Mouse (Mus musculus) liver, embryonic 14.5 days (tissue): ENCODE measurements around the gene Rhbdd1. TPM values are rescaled to one million over a fixed set of nuclear protein-coding genes. Genes with fewer than 3 reads are reported as not detected.

Experiments used
- ATAC-seq: fragments of 200-750 bp; cut with Nextera tagmentation; 2 replicates; pipeline ENCODE4 v1.8.0; 2017; ENCODE audit warnings: moderate number of reproducible peaks, mild to moderate bottlenecking, moderate library complexity; ENCODE audit not compliant: insufficient read depth
- DNase-seq, 3 experiments: peaks; one replicate each; pipeline ENCODE4 v3.0.0-alpha.2; 2012 to 2013; ENCODE audit warnings: low read depth in 3 of 3, low spot score in 3 of 3
- H3K27ac ChIP-seq: fragments of 300-500 bp; sonication (generic); 2 replicates; pipeline ENCODE4 v1.5.1; 2014; ENCODE audit warnings: moderate library complexity, mild to moderate bottlenecking, control low read depth, inconsistent platforms
- H3K27me3 ChIP-seq: fragments of 300-500 bp; sonication (generic); 2 replicates; pipeline ENCODE4 v1.6.1; 2014; ENCODE audit warnings: mild to moderate bottlenecking, low read length, moderate library complexity; ENCODE audit not compliant: control insufficient read depth, insufficient read depth
- H3K36me3 ChIP-seq: fragments of 300-500 bp; sonication (generic); replicated peaks from 2 replicates; pipeline ENCODE4 v1.6.1; 2014; ENCODE audit warnings: low read depth; ENCODE audit not compliant: control insufficient read depth, insufficient read depth
- H3K4me1 ChIP-seq, 2 experiments: fragments of 200-500 bp in 1 of 2; fragments of 300-500 bp in 1 of 2; sonication (generic) in 1 of 2; replicated peaks; 2 replicates each; pipeline ENCODE4 v1.6.1; 2012 to 2014; ENCODE audit warnings: antibody characterized with exemption in 1 of 2, inconsistent platforms in 1 of 2, low read length in 1 of 2; ENCODE audit not compliant: control insufficient read depth in 2 of 2, insufficient read depth in 2 of 2
- H3K4me2 ChIP-seq: fragments of 300-500 bp; sonication (generic); 2 replicates; pipeline ENCODE4 v1.6.1; 2014; ENCODE audit warnings: low read depth, mild to moderate bottlenecking, control low read depth, moderate library complexity
- H3K4me3 ChIP-seq, 2 experiments: fragments of 200-500 bp in 1 of 2; fragments of 300-500 bp in 1 of 2; sonication (generic) in 1 of 2; 2 replicates each; pipeline ENCODE4 v1.5.1; 2012 to 2014; ENCODE audit warnings: low read depth in 2 of 2, low read length in 2 of 2, mild to moderate bottlenecking in 2 of 2, control low read depth in 1 of 2, inconsistent platforms in 1 of 2, moderate library complexity in 1 of 2; ENCODE audit not compliant: insufficient read depth in 1 of 2
- H3K9ac ChIP-seq: fragments of 300-500 bp; sonication (generic); replicated peaks from 2 replicates; pipeline ENCODE4 v1.6.1; 2014; ENCODE audit warnings: mild to moderate bottlenecking, control low read depth, moderate library complexity
- H3K9me3 ChIP-seq: fragments of 300-500 bp; sonication (generic); 2 replicates; pipeline ENCODE4 v1.6.1; 2016; ENCODE audit warnings: low read length, mixed read lengths; ENCODE audit not compliant: control insufficient read depth
- CTCF ChIP-seq: IDR thresholded peaks from 2 replicates; pipeline ENCODE4 v1.5.1; 2016; ENCODE audit warnings: antibody characterized with exemption, low read depth, control low read depth
- EP300 ChIP-seq: IDR thresholded peaks from 2 replicates; pipeline ENCODE4 v1.6.1; 2016; ENCODE audit warnings: antibody characterized with exemption, low read depth
- WGBS: fragments of 180-500 bp; shearing (Covaris S2); extraction: QIAGEN DNeasy Blood & Tissue Kit; methylation state at CpG from one replicate; pipeline ENCODE4 v1.1.7; 2014; ENCODE audit not compliant: insufficient replicate concordance; 5-methylcytosine and 5-hydroxymethylcytosine counted together
- polyA plus RNA-seq, 2 experiments: library from polyadenylated mRNA; depleted of rRNA in 1 of 2; stranded (reverse) in 1 of 2; unstranded in 1 of 2; fragments of >200 nt; fragmentation: Nextera tagmentation in 1 of 2; extraction: Ambion mirVana in 1 of 2; gene quantifications; 2 replicates each; pipeline versions ENCODE4 v1.2.1 to v1.2.3; 2012 to 2014

Gene Rhbdd1
- polyA plus RNA-seq, 2 experiments: 4.9 to 5.8 TPM

DNA sequence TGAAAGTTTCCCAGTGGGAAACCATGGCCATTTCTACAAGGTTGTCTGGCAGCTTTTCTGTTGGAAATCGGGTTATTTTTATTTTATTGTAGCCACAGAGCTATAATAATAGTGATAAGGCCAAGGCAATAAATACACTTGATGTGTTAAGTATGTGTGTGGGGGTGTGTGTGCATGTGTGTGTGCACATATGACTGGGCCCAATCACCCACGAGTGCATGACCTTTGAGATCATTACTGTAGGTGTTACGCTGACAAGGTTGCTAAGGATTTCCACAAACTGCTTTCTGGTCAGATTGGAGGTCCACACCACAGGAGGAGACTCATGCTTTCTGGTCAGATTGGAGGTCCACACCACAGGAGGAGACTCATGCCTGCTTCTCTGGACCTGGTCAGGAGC is 18.3 kb downstream of the Rhbdd1 start:
- Histone ChIP-seq H3K4me3 (no peak overlapping the region), H3K27me3 (no peaks in the 10 kb centered on the region), H3K27ac (no peak overlapping the region), H3K9me3 (no peaks in the 10 kb centered on the region), H3K36me3 (no peaks in the 10 kb centered on the region), H3K9ac (no peak overlapping the region), H3K4me2 (no peak overlapping the region), H3K4me1 (peaks cover 0 to 5% of the 10 kb centered on the region in 2 experiments; a peak in 2 of 4 replicates)
- 72% methylated on average over 3 of the region's 3 CpGs for WGBS
- no peak for ATAC-seq
- TF ChIP-seq CTCF: no peak
- no peak for TF ChIP-seq EP300
- no peak for DNase-seq

DNA sequence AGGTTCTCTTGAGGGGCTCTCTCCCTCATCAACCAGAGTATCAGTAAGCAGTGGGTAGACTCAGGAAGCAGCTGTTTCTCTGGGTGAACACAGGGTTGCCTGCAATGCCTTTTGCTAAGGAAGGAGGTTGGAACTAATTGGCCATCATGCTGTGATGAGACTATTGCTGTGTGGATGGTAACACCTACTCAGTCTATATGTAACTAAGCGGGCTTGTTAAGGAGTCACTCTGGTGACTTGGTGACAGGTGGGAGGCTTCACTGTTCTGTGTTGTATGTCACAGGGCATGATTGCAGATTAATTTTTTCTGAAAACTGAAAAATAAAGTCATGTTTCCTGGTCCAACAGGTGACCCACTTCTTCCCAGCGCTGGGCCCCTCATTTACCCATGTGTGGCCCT is 36.8 kb downstream of the Rhbdd1 start:
- no peaks in the 10 kb centered on the region for H3K27me3 ChIP-seq
- 81% methylated on average over 2 of the region's 2 CpGs for WGBS

DNA sequence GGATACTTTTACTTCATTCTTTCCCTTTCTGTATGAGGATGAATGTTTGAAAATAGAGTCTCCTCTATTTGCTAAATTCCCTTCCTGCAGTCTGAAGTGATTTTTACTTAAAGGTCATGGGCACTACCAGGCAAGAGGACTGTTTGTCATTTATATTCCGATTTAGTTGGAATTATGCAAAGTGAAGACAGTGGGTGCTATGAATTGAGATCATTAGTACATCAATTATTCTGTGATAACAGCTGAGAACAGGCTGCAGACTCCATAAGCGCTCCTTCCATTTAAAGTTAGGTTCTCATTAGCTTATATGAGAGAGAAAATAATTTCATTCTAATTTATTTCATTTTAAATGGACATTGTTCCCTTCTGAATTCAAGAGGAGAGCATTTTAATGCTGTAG is 37.5 kb downstream of the Rhbdd1 start:
- no peak for ATAC-seq
- Histone ChIP-seq H3K9me3 (no peaks in the 10 kb centered on the region), H3K27me3 (no peaks in the 10 kb centered on the region), H3K36me3 (no peaks in the 10 kb centered on the region), H3K4me2 (no peak overlapping the region), H3K27ac (no peak overlapping the region), H3K4me3 (no peak overlapping the region), H3K4me1 (peaks cover 0 to under 1% of the 10 kb centered on the region in 2 experiments; a peak in 1 of 4 replicates), H3K9ac (no peak overlapping the region)
- TF ChIP-seq EP300 (no peak), CTCF (no peak)
- 80% methylated on average over 2 of the region's 2 CpGs for WGBS
- no peak for DNase-seq

More for the DNA sequence above, 36.8 kb downstream of the Rhbdd1 start:
- H3K36me3 ChIP-seq: no peaks in the 10 kb centered on the region
- H3K9me3 ChIP-seq: no peaks in the 10 kb centered on the region
- no peak for ATAC-seq
- H3K4me2 ChIP-seq: no peak overlapping the region
- no peak overlapping the region for H3K27ac ChIP-seq
- no peaks in the 10 kb centered on the region for H3K4me1 ChIP-seq
- no peak overlapping the region for H3K9ac ChIP-seq
- DNase-seq: no peak
- TF ChIP-seq EP300: no peak
- no peak for TF ChIP-seq CTCF
- H3K4me3 ChIP-seq: no peak overlapping the region

DNA sequence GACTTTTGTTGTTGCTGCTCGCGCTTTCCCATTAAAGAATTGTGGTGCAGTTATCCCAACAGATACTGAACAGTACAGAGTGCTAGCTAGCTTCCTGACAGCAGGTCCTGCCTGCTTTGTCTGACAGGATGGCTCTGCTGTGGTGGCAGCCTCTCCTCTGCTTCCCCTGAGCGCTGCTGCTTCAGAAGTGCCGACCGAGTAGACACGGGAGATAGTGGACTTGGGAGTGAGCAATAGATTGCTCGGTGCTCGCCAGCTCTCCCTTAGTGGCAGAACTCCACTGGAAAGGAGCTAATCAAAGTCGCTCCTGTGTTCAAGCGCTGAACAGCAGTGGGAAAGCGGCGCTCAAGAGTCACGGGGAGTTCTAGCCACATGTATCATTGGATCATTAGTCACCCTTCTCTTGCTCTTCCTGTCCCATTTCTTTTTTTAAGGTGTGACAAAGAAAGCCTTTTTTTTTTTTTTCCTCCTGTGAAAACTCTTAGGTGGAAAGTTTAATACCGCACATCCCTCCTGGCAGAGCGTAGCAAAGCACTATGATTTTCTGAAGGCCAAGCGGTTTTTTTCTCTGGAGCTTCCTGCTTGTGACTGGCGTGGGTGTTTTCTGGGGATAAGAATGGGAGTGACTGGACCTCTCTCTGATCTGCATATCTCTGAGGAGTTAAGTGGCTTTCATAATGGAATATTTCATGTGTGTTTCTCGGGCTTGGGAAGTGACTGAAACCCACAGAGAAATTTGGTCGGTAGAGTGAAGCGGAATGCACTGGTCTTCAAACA is 42.8 kb downstream of the Rhbdd1 start:
- no peak for ATAC-seq
- Histone ChIP-seq H3K36me3 (no peaks in the 10 kb centered on the region), H3K4me1 (peaks cover 9 to 20% of the 10 kb centered on the region in 2 experiments), H3K9me3 (no peaks in the 10 kb centered on the region), H3K27me3 (no peaks in the 10 kb centered on the region), H3K27ac (no peak overlapping the region), H3K4me3 (no peak overlapping the region), H3K9ac (no peak overlapping the region), H3K4me2 (no peak overlapping the region)
- WGBS: 69% methylated on average over 20 of the region's 20 CpGs
- no peak for DNase-seq
- TF ChIP-seq EP300 (no peak), CTCF (no peak)

DNA sequence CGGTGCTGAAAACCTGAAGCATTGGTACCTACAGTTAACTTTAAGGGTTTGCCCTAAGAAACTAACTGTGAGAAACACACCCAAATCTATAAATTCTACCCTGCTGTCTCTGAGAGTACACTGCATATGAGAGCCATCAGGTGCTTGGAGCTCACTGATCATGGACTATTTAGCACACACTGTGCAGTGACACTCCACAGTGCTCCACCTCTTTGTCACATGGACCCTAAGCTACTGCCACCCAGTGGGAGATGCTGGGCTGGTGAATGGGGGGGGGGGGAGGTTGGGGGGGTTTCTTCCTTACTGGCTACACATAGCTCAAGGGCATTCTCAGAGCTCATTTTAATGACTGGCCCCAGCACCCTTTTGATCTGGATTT is 43.4 kb downstream of the Rhbdd1 start:
- H3K9me3 ChIP-seq: no peaks in the 10 kb centered on the region
- no peaks in the 10 kb centered on the region for H3K36me3 ChIP-seq
- 82% methylated on average over 1 of the region's 1 CpGs for WGBS
- TF ChIP-seq EP300 (no peak), CTCF (no peak)
- no peak overlapping the region for H3K4me2 ChIP-seq
- ATAC-seq (no peak), DNase-seq (no peak)
- no peak overlapping the region for H3K27ac ChIP-seq
- H3K4me3 ChIP-seq: no peak overlapping the region
- H3K4me1 ChIP-seq: peaks cover 14 to 25% of the 10 kb centered on the region in 2 experiments
- H3K27me3 ChIP-seq: no peaks in the 10 kb centered on the region
- H3K9ac ChIP-seq: no peak overlapping the region
